Mouse (Mus musculus) layer of hippocampus, adult 8-10 months (tissue): ENCODE data around the gene 1700088E04Rik. TPM values are rescaled to one million over a fixed set of nuclear protein-coding genes. Genes with fewer than 3 reads are reported as not detected.
A peak's percentile ranks its signal among the peaks of the same experiment; 100 is the strongest.

Experiments used
- DNase-seq, 2 experiments: peaks; one replicate each; pipeline ENCODE4 v3.0.0; 2022; ENCODE audit warnings: low spot score in 2 of 2
- total RNA-seq, 4 experiments: library from RNA; stranded (reverse); gene quantifications; 2 replicates each; pipeline ENCODE4 v1.2.4; 2022

Gene 1700088E04Rik
- total RNA-seq, 4 experiments from 2014 or later = 9.4 to 12.9 (median 11.1) TPM

DNA sequence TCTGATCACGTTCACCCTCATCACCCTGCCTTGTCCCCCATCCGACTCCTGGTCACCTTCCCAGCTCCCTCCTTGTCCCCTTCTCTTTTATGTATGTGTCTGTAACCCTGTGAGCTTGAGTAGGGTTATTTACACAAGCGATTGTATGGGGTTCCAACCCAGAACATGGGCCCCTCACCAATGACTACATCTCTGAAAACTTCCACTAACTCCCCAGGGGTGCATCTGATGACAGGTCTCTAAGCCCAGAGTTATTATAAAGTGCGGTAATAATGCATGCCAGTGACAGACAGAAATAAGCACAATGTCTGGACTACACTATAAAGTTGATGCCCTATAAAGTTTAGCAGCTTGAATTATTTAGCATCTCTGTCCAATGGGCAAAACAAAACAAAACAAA lies 40.7 kb downstream of the 1700088E04Rik start:
- DNase-seq = no peak

DNA sequence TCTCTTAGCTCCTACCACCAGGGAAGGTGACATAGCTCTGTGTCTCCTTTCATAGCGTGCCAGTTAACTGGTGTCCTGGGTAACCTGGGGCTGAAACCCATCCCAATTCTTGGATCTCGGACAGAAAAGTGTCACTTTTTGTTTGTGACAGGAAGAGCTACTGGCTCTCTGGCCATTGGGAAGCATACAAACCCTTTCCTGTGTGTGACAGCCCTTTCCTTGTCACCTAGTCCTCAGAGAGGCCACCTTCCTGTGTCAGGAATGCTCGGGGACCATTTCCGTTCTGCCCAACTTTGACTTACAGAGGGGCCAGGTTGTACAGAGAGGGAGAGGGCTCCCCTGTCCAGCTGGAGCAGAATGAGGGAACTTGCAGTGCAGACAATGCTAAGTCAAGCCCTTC lies 41.6 kb downstream of the 1700088E04Rik start:
- DNase-seq = no peak

DNA sequence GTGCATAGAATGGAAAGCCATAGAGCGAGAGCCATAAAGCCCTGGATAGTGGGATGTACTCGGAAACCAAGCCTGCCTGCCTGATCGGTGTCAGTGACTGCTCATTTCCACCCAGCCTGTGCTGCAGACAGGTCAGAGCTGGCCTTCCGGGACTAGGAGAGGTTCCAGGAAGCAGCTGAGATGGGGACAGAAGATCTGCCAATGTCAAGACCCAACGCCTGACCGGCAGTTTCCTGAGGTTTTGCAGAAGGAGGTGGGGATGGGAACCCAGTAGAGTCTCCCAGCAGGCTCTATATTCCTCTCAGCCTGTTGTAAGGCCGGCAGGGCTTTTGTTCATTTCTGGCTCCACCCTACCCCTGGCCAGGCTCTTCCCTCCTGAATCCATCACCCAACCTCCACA lies 42.2 kb downstream of the 1700088E04Rik start:
- no peak for DNase-seq

DNA sequence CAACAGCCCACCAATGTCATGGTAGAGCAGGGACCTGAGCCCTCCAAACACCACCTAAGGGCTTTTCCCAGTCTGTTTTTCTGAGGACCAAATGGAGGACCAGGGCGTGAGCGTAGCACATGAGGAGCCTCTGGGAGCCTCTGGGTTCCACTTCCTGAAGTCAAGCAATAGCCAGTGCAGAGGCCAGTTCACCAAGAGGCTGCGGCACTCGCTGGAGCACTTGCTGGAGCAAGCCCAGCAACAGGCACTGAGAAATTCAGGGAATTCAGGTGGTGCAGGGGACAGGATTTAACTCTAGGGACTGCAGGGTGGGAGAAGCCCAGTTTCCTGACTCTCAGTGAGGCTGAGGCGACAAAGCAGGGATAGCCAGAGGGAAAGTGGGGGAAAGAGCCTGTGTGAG lies 42.8 kb downstream of the 1700088E04Rik start:
- DNase-seq = no peak

DNA sequence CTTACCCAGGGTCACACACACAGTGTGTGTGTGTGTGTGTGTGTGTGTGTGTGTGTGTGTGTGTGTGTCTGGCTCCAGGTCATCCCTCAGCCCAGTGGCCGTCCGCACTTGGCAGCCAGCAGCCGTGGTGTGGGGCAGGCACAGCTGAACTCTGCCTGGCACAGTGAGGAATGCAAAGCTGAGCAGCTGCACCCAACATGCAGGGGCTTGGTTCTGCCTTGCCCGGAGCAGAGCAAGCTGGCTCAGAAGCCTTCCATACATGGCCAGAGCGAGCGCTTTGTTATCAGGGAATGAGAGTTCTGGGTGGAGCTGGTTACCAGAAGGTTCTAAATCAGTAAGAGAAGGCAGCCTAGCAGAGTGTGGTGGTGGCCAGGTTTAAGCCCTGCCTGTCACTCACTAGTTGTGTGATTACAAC lies 43.4 kb downstream of the 1700088E04Rik start:
- DNase-seq = peak; percentile 70 to 76

DNA sequence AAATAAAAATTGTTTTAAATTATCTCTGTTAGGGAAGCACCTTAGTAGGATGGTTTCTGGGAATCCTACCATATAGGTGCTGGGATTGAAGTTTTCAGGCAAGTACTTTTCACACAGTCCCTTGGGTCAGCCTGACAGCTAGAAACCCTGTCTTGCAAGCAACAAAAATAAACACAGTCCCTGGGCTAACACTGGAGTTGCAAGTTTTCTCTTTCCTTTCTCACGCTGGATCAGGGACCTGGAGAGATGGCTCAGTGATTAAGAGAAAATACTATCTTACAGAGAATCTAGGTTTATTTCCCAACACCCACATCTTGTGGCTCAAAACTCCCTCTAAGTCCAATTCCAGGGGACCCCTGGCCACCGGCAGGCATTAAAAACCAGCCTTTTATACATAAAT lies 43.9 kb downstream of the 1700088E04Rik start:
- no peak for DNase-seq

DNA sequence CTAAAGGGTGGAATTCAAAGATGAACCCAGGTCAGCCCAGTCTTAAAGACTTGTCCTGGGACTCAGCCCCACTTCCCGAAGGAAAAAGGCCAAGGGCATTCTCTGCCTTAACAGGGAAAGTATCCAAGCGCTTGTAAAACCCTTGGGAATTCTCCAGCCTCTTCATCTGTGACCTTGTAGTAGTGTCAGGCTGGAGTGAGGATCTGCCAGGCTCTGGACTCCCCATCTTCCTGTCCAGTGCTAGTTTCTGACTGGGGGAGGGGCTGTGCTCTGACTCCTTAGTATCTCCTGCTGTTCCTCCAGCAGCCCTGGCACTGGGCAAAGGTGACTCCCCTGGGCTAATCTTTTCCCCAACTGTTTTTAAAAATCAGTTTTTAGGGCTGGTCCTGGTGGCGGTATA lies 44.5 kb downstream of the 1700088E04Rik start:
- no peak for DNase-seq

DNA sequence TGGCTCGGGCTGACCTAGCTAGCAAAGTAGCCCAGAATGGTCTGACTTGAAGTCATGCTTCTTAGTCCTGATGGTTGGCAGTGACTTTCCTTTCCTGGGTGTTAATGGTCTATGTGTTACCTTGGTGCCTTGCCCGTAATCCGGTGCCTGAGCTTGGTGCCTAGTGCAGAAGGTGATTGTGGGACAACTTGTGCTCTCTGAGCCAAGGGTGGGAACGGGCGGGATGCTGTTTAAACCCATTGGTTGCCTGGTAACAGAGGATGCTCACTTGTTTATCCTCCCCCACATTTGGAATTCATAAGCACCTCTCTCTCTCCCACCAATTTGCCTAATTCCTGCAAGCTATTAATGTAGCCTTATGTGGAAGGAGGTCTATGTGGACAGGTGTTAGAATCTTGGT lies 45.6 kb downstream of the 1700088E04Rik start:
- DNase-seq = no peak

DNA sequence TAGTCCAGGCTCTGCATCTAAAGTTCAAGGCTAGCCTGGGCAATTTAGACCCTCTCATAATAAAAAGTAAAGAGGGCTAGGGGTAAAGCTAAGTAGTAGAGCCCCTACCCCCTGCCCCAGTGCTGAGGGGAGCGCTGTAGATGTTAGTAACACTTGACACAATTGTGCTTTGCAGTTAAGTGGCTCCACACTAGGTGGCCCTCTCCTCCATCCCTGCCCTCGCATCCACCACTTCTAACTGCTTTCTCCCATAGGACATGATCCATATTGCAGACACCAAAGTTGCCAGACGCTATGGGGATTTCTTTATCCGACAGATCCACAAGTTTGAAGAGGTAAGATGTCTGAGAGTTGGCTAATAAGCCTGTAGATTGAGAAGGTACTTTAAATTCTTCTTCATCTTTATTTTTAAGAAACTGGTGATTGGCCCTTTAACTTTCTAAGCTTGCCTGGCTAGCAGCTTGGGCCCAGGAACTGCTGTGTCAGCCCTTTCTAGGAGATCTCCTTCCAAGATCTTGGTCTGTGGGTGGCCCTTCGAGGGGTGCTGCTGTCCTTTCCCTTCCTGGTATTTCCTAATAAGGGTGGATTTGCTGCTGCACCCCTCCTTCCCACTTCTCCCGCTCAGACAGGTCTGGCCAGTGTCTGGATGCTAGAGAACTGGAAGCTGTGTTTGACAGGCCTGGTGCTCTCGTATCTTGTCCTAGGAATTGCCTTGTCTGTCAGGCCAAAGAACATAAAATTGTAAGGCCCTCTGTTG lies 47.8 kb downstream of the 1700088E04Rik start:
- no peak for DNase-seq

DNA sequence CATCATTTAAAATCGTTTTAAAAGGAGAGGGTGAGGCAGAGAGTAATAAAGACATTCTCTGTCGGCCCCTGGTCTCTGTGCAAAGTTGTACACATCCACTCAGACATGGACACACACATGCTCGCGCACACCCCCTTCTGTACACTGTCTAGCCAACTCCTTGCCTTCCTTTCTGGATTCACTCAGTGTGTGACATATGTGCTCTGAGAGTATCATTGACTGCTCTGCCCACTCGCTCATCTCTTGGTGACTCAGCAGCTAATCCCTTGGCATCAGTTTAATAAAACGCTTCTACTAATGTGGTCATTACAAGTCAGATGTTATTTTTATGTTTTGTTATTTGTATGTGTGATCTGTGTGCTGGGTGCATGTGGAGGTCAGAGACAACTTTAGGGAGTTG lies 48.8 kb downstream of the 1700088E04Rik start:
- DNase-seq = no peak

DNA sequence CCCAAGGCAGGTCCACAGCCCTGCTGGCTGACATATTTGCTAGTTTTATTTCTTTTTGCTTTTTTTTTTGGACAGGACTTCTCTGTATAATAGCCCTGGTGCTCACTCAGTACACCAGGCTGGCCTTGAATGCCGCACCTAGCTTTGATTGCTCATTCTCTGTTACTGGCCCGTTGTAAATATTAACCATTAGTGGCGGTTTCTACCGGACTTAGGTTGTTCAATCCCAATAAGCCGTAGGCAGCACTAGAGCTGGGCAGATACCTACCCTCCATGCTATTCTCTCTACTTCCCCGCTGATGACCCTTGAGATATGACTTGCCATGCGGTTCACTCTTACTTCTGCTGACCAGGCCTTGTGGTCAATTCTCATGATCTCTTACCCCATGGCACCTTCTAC lies 61.5 kb downstream of the 1700088E04Rik start:
- DNase-seq = no peak

Other genes starting within 250 kb of the 1700088E04Rik start
- 1 to 10 TPM in 1 of 4 experiments, under 1 TPM in 2, not detected in 1; 0.34 to 1.2 (median 0.38) TPM for gene Gm49510, start 241.6 kb downstream of the 1700088E04Rik start, total RNA-seq
- 10 to 100 TPM; 28.9 to 33.0 (median 31.8) TPM for gene Sh3bp1, start 241.5 kb downstream of the 1700088E04Rik start, total RNA-seq
- 100 to 1,000 TPM; 140 to 156 (median 148) TPM for gene Pdxp, start 227.3 kb downstream of the 1700088E04Rik start, total RNA-seq
- gene Lgals1, start 214.5 kb downstream of the 1700088E04Rik start, total RNA-seq = 10 to 100 TPM; 16.9 to 40.3 (median 28.2) TPM
- 10 to 100 TPM; 34.4 to 41.8 (median 37.7) TPM for gene Nol12, start 206.3 kb downstream of the 1700088E04Rik start, total RNA-seq
- gene Triobp, start 193.5 kb downstream of the 1700088E04Rik start, total RNA-seq = 10 to 100 TPM in 2 of 4 experiments, 1 to 10 TPM in 2; 7.0 to 14.1 (median 11.5) TPM
- 10 to 100 TPM; 73.6 to 88.0 (median 81.8) TPM for gene H1f0, start 112.8 kb downstream of the 1700088E04Rik start, total RNA-seq
- 1 to 10 TPM in 1 of 4 experiments, under 1 TPM in 1, not detected in 2; 0.81 to 1.0 TPM for gene Galr3, start 99.4 kb downstream of the 1700088E04Rik start, total RNA-seq
- gene Ankrd54, start 78.4 kb downstream of the 1700088E04Rik start, total RNA-seq = 10 to 100 TPM; 17.3 to 23.9 (median 18.2) TPM
- gene Eif3l, start 66.1 kb downstream of the 1700088E04Rik start, total RNA-seq = 10 to 100 TPM; 76.9 to 82.0 (median 77.9) TPM
- 10 to 100 TPM; 36.0 to 40.9 (median 38.3) TPM for gene Micall1, start 32.4 kb downstream of the 1700088E04Rik start, total RNA-seq
- 100 to 1,000 TPM in 1 of 4 experiments, 10 to 100 TPM in 3; 78.1 to 105 (median 92.0) TPM for gene Polr2f, start 244 bp downstream of the 1700088E04Rik start, total RNA-seq
- gene Sox10, start 24.0 kb upstream of the 1700088E04Rik start, total RNA-seq = 10 to 100 TPM; 34.6 to 40.4 (median 37.8) TPM
- 10 to 100 TPM; 46.2 to 63.5 (median 50.6) TPM for gene Pick1, start 87.9 kb upstream of the 1700088E04Rik start, total RNA-seq
- gene Gm49486, start 88.1 kb upstream of the 1700088E04Rik start, total RNA-seq = under 1 TPM; 0.20 to 0.77 (median 0.49) TPM
- gene Slc16a8, start 113.5 kb upstream of the 1700088E04Rik start, total RNA-seq = under 1 TPM in 1 of 4 experiments, not detected in 3; 0.30 TPM
- 10 to 100 TPM in 2 of 4 experiments, 1 to 10 TPM in 2; 1.5 to 19.3 (median 10.9) TPM for gene Baiap2l2, start 144.3 kb upstream of the 1700088E04Rik start, total RNA-seq
- 10 to 100 TPM; 21.0 to 24.8 (median 23.8) TPM for gene Pla2g6, start 187.1 kb upstream of the 1700088E04Rik start, total RNA-seq
- gene Maff, start 205.4 kb upstream of the 1700088E04Rik start, total RNA-seq = 1 to 10 TPM; 1.2 to 3.7 (median 2.3) TPM